Mouse (Mus musculus): ENCODE data around the gene Gkap1.

The Gkap1 gene

DNA sequence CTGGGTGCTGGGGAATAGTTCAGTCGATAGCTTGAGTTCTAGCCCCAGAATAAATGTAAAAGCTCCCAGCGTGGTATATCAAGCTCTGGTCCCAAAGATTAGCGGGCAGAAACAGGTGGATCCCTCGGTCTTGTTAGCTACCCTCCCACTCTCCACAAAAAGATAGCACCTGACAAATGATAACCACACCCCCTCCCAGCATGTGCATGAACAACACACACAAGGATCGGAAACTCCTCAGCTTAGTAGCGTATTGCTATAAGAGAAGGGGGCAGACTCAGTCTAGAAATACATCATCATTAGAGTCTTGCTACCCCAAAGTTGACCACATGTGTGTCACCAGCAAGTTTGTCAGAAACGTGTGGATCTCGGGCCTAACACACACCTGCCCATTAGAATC, at the start of gene Gkap1:
Gene Gkap1 (minus strand): TSS at position 101 of the 400 bp plus-strand sequence.
- no peak for DNase-seq (ENCODE audit: low read depth, low spot score)

DNA sequence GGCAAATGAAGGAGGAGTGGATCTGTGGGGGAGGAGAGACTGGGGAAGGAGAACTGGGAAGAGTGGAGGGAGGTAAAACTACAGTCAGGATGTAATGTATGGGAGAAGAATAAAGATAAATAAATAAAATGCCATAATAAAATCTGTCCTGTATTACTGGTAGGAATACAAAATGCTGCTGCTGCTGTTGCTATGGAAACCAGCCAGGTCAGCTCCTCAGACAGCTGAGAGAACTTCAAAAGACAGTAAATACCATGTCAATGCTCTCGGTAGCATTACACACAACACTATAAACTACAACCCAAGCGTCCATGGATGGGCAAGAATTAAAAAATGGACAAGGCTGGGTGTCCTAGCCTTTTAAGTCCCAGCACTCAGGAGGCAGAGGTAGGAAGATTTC, 42.3 kb upstream of the Gkap1 start:
- no peak for DNase-seq (ENCODE audit: low read depth, low spot score)

DNA sequence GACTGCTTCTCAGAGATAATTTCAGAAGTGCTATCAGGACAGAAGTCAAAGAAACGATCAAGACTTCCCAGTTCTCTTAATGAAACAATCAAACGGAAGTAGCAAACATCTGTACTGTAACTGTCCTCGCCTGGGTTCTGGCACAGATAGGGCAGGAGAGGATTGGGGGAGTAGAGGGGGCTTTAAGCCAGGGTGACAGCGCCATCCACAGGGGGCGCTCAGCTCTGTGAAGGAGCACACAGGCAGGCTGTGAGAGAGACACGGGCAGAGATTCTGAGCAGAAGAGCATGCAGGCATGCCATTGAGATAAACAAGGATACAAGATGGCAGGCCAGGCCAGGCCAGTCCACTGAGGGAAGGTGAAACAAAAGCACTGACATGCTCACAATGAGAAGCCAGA, 39.5 kb upstream of the Gkap1 start:
- DNase-seq (ENCODE audit: low read depth, low spot score), result peak; percentile 13

DNA sequence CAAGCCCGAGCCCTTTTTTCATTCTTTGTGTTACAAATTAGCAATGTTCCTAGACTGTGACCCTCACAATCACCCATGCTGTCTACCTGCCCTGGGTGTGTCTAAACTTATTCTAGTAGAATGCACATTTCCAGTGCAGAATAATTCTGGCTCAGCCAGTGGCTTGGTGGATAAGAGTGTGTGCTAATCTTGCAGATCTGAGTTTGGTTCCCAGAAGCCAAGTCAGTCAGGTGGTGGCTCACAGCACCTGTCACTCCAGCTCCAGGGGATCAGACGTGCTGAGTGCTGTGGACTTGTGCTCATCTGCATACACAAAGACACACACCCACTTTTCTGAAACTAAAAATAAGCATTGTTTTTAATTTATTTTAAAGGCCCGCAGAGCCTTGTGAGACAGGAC, 38.3 kb upstream of the Gkap1 start:
- no peak for DNase-seq (ENCODE audit: low read depth, low spot score)

DNA sequence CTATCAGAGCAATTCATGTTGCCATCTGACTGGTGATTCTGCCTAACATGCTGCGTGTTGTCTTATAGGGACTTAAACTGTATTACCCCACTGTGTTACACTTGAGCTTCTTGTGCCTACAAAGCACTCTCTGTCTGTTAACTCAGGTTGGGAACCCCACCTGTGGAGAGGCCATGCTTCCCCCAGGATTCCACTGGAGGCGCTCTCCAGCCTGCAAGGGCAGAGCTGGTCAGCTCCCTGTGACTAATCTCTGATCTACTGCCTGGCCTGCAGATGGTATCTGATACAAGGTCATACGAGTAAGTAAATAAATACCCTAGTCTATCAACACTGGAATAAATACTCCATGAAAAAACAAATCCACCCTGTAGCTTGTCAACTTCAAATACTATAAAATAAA, 35.9 kb upstream of the Gkap1 start:
- no peak for DNase-seq (ENCODE audit: low read depth, low spot score)

DNA sequence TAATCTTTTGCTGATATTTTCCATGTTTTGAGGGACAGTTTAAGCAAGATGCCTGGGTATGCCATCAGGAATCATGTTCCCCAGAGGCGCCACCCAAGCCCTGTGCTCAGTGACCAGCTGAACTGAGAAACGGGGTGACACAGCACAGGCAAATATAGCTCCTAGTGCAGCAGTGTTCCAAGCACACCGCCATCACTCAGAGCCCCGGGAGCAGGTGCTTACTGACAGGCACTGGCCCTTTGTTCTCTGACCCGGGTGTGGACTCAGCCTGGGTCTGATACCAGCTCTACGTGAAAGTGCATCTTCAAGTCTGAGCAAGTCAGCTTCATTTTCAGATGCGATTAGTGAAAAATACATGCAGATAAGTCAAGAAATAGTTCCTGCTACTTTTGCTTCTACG, 34.0 kb upstream of the Gkap1 start:
- DNase-seq (ENCODE audit: low read depth, low spot score), result no peak

DNA sequence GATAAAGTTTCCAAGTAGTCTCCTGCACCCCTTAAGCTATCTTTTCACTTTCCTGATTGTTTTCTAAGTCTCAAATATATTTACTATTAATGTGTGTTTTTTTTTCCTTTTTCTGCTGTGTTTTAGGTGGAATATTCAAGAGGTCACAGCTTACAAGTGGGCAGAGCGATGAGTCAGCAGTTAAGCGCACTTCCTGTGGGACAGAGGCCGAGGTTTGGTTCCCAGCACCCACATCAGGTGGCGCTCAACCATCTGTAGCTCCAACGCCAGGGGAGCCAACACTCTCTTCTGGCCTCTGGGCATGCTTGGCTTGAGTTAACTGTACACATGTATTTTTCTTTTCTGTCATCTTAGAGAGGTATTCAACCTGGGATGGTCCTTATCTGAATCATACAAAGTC, 32.0 kb upstream of the Gkap1 start:
- no peak for DNase-seq (ENCODE audit: low read depth, low spot score)

DNA sequence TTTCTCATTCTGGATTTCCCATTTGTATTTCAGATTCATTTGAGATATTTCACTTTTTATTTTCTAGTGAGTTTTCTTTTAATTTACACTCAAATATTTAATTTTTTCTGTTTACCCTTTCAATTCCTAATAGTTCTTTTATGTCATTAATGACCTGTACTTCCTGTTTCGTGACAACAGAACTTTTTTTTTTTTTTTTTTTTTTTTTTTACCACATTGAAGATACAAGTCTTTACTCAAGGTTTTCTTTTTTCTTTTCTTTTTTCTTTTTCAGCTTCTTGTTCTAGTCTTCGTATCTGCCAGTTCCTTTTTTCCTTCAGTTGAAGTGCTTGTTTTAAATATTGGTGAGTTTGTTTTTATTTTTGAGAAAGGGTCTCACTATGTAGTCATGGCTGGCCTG, 29.7 kb upstream of the Gkap1 start:
- no peak for DNase-seq (ENCODE audit: low read depth, low spot score)

DNA sequence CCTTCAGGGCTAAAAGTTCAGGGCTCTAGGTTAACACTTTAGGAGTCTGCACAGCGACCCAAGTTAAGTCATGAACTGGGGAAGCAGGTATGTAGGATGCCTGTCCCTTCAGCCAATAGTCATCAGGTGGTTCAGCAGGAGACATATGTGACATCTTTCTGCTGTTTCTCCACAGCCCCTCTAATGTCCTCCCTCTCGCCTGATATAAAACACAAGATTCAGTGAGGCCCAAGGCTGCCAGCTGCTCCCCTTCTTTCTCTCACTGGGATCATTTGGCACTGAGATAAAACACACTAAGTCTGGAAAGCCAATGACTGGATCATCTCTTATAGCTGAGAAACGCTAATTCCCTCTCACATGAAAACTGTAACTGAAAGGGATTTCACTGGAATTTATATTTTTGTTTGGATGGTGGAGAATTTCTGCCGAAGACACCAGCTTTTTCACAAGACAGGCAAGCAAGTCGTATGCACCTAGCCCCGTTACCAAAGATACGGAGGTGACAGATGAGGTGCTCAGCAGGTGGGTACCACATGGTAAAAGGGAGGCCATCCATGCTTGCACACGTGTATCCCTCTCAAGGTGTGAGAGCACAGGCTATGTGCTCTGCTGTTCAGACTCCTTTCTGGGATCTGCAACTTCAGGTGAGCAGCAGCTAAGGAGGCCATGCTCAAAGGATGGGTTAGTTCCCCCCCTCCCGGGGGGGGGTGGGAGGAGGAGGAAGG, 27.1 kb upstream of the Gkap1 start:
- no peak for DNase-seq (ENCODE audit: low read depth, low spot score)

DNA sequence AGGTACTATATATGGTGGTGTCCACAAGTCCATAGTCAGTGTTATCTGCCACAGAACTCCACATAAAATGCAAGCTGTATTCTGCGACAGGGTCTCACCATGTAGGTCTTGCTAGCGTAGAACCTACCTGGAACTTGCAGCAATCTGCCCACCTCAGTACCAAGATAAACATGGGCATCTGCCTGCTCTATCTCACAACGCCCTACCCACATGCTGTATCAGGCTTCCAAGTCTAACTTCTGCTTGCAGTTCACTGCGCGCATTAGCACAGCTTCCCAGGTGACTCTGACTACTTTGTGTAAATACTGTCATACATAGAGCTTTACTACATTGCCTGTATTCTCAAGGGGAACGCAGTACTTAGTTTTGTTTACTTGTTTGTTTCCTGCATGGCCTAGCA, 26.5 kb upstream of the Gkap1 start:
- no peak for DNase-seq (ENCODE audit: low read depth, low spot score)

DNA sequence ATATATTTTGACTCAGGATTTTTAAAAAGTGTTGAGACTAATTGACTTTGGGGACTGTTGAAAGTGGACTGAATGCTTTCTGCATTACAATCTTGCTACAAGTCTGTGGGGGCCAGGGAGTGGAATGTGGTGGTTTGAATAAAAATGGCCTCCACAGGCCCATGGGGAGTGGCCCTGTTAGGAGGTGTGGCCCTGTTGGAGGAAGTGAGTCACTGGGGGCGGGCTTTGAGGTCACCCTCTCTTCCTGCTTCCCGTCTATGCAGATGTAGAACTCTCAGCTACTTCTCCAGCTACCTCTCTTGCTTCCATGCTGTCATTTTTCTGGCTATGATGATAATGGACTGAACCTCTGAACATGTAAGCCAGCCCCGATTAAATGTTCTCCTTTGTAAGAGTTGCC, 23.3 kb upstream of the Gkap1 start:
- no peak for DNase-seq (ENCODE audit: low read depth, low spot score)

DNA sequence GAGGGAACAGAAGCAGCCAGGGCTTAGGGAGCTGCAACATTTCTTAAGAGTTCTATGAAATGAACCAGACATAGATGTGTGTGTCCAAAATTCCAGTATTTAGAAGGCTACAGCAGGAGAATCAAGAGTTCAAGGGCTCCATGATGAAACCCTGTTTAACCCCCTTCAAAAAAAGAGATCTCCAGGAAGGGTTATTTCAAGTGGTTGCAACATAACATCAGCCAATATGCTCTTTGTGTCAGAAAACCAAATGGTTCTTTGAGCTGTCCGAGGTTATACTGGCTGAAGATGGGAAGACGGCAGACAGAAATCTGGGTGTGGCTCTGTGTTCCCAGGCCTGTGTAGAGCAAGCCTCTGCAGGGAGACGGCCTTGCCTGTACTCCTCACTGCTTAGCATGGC, 20.1 kb upstream of the Gkap1 start:
- DNase-seq (ENCODE audit: low read depth, low spot score), result no peak

DNA sequence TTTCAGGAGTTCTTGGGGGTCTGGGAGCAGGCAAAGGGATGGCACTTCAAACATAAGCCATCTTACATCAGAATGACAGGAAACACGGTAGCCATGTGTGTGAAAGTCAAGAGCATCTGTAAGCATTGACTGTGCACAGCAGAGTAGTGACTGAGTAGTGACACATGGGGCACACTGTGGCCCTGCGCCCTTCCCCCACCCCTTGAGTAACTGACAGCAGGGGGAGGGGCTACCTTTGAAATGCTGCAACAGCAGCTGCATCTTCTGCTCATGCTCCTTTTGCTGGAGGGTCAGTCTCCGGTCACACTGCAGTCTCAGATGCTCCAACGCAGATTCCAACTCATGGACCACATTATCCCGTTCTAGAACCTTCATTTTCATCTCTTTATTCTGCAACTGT, 17.3 kb upstream of the Gkap1 start:
- no peak for DNase-seq (ENCODE audit: low read depth, low spot score)

DNA sequence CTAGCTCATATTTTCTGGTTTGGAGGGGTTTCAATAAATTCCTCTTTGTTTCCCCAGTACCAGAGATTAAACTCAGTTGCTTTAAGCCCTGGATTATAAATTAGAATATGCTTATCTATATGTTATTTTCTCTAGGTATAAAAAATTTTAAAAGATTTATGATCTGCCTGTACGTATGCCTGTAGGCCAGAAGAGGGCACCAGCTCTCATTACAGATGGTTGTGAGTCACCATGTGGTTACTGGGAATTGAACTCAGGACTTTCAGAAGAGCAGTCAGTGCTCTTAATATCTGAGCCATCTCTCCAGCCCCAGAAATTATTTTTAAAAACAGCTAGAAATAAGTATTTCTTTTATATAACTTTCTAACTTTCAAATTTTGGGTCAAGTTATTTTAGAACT, 13.8 kb upstream of the Gkap1 start:
- DNase-seq (ENCODE audit: low read depth, low spot score), result no peak

DNA sequence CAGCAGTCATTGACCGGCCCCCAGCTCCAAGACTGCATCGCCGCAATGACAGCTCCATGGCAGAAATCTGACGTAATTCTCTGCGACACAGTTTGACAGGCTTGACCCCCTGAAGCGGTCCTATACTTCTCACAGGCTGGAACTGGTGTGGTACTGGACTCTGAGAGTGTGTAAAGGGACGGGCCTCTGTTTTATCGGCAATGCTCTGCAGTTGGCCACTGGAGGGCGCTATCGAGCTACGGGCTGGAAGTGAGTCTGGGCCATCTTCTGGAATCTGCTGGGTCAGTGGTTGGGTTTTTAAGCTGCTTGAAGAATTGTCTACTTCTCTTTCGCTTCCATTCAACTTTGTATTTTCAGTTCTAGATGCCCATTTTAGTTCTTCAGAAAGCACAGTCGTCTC, 12.3 kb upstream of the Gkap1 start:
- no peak for DNase-seq (ENCODE audit: low read depth, low spot score)

DNA sequence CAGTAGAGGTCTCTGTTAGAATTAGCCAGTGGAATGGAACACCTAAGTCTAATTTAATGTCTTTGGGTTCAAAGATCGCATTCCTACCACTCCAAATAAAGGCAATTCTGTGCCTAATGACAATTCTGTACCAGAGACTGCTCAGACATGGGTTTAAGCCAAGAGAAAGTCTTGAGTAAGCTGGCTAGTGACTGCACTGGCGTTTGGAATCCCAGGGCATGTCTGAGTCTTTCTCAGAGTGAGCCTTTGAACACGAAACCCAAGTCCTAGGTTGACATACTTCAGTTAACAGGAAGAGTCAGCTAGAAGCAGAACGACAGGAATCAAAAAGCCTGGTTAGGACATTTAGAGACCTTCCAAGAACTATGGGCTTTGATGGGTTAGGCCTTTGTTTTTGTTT, 8.0 kb upstream of the Gkap1 start:
- no peak for DNase-seq (ENCODE audit: low read depth, low spot score)

DNA sequence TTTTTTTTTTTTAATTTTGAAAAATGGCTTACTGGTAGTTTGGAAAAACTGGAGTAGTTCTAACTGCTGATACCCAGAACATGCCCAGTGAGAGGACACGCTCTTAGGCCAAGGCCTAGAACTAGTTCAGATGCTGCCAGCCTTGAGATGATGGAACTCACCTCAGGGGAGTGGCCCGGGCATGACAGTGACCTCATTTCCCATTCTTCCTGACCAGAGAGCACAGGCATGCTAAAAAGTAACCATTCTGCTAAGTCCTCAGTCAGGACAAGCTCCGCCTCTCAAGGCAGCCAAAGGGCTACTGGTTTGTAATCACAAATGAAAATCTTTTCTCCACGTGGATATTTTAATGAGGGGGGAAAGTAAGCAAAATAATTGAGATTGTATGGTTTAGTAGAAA, 6.4 kb upstream of the Gkap1 start:
- no peak for DNase-seq (ENCODE audit: low read depth, low spot score)

DNA sequence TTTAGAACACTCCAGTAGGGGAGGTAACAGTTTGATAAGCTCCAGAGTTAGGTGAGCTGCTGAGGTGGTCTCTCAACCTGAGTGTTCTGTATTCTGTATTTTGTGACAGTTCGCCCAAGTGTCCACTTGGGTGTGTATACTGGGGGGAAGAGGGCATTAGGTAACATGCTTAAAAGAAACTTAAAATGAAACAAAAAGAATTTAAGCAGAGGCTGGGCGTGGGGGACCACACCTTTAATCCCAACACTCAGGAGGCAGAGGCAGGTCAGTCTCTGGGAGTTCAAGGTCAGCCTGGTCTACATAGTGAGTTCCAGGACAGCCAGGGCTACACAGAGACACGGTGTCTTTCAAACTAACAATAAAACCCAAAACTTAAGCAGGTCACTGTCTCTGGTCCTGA, 5.0 kb upstream of the Gkap1 start:
- DNase-seq (ENCODE audit: low read depth, low spot score), result no peak

DNA sequence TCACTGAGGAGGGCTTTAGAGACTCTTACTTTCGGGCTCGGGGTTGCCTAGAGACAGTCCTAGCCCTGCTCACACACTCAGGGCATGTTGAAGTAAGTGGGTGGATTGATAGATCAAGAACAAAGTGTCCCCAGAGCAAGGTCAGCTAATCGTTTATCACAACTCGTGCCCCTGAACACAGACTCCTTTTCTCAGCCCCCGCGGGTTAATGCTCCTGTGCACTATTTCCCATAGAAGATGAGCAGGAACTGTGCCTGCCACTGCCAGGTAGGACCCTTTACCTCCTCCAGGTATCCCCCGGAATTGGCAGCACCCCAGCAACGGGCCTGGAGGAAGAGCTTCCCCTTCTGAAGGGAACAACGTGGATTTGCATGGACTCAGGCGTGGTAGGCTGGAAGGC, 757 bp upstream of the Gkap1 start:
- no peak for DNase-seq (ENCODE audit: low read depth, low spot score)

DNA sequence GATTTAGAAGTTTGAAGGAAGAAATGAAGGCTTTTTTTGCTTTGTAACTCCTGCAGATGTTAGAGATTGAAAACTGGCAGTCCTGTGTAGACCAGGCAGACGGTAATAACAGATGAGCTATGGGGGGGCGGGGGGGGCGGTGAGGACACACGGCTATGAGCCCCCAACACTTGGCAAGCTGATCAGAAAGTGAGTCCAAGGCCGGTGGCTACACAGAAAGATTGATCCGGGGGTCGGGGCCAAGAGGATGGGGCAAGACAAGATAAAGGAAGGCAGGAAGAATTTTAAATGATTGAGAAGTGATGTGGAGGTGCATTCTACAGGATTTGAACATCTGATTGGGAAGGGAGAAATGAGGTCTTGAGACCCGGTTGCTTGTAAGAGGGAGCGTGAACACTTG, 423 bp downstream of the Gkap1 start:
- no peak for DNase-seq (ENCODE audit: low read depth, low spot score)

DNA sequence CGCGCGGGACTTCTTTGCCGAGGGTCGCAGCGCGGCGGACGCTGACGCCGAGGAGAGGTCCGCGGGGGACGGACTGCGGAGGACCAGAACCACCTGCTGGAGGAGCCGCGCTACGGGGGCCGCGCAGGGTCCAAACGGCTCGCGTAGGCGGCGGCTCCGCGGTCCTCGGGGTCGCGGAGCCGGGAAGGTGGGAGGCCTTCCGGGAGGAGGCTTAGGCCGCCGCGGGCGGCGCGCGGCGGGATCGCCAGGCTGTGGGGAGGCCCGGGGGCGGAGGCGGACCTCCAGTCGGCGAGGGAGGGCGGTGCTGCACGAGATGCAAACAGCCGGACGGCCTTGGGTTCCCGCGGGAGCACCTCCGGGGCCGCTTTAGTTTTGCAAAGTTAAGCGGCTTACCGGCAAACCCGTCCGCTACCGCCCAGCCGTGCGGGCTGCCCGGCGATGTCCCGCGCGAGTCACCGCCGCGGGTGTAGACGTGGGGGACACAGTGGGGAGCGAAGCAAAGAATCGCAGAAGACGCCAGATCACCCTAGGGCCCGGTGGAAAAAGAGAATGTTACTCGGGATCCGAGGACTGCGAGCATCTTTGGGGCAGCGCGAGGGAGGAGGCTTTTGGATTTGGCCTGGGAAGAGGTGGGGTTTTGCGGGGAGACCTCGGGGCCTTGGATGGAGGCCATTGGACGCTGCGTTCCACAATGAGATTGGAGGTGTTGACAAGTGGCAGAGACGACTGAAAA, 1.1 kb downstream of the Gkap1 start:
- peak; percentile 53 for DNase-seq (ENCODE audit: low read depth, low spot score)

DNA sequence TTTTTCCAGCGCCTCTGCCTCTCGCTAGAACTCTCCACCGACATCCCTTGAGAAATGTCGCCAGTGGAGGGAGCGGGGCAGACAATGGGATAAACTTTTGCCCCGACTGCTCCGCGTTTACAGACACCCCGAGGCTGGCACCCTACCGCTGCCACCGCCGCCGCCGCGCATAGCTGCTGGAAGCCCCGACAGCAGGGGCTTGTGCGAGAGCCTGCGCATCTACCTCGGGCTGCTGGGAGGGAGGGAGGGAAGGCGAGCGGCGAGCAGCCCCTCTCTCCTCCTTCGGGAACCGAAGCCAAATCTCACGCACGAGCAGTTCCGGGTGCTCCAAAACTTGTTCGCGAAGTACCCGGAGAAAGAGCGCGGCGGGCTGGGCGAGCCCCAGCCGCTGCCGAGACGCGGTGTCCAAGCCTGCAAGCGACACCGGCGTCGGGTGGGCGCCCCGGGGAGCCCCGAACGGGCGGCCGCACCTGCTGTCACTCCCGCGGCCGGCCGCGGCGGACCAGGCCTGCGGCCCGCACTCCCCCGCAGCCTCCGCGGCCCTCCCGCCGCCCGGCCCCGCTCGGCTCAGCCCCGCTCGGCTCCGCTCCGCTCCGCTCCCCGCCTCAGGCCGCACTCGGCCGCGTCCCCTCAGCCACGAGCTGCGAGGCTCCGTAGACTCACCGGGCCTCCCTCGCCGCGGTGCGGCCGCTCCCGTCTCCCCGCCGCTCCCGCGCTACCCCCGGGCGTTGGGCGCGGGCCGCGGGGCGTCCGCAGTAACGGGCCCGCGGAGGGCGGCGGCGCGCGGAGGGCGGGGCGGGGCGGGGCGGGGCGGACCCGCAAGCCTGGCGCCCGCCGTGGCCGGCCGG, 1.9 kb downstream of the Gkap1 start:
- DNase-seq (ENCODE audit: low read depth, low spot score), result peak; percentile 31

DNA sequence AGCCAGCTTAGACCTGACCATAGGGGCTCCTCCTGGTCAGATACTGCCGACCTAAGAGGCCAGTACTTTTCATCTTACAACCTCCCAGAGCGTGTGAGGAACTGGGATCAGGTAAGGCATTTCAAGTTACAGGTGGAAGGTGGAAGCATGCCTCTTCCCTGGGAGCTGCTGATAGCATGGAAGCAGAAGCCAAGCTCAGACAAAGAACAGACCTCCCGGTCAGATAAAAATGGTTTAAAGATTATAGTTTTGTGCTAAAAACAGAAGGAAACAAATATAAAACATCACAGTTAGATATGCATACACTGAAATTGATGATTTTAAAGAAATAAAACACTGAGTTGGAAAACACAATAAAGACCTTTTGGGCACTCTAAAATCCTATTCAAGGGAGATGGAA, 8.6 kb downstream of the Gkap1 start:
- DNase-seq (ENCODE audit: low read depth, low spot score), result no peak

Data from WW6 (cell line).